Mouse (Mus musculus): ENCODE measurements around the gene Zc3h10.
"Not testable (repeated sequence)": the region's sequence is repeated elsewhere in the genome, so short reads cannot be mapped to it uniquely, and the experiment has no call there.

Zc3h10 gene

DNA sequence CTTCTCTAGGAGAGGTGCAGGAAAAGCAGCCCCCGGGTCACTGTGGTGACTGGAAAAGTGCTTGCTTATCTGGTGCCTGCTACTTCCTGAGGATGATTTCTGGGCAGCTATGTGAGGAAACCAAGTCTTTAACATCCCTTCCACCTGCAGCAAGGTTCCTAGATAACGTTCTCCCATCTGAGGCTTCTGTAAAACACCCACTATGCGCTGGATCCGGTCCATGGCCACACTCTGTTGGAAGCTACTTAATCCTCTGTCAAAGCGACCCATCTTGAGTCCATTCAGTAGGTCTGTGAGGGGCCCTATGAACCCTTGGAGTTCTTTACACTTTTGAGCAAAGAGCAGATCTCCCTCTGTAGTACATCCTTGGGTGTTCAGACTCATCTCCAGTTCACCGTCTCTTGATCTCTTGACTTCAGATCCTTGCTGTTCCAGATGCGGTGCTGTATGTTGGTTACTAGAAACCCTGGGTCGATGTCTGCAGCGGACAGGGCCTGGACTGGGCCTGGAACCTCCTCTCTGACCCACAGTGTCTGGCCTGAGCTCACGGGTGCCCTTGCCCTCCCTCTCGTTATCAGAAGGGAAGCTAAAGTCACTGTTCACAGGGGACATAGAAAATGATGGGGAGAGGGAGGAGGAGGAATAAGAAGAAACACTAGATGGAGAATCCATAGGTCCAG, 2.7 kb upstream of the Zc3h10 start:
- not testable (repeated sequence) for DNase-seq (ENCODE audit: low spot score)

DNA sequence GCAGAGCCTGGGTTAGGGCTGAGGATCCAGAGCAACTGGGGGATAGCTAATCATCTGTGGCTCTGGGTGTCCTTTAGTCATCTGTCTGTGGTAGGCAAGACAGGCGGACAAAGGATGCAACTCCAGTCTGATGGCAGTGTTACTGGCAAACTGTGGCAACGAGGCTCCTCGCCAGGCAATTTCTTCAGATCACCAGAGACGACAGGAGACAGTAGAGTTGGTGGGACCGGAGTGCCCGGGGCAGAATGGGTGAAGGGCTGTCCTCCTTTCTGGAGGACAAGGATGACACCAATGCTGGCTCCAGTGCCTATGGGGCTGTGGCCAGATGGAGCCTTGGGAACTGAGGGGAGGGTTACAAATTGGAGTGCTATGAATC, 2.1 kb upstream of the Zc3h10 start:
- DNase-seq (ENCODE audit: low spot score) = not testable (repeated sequence)

DNA sequence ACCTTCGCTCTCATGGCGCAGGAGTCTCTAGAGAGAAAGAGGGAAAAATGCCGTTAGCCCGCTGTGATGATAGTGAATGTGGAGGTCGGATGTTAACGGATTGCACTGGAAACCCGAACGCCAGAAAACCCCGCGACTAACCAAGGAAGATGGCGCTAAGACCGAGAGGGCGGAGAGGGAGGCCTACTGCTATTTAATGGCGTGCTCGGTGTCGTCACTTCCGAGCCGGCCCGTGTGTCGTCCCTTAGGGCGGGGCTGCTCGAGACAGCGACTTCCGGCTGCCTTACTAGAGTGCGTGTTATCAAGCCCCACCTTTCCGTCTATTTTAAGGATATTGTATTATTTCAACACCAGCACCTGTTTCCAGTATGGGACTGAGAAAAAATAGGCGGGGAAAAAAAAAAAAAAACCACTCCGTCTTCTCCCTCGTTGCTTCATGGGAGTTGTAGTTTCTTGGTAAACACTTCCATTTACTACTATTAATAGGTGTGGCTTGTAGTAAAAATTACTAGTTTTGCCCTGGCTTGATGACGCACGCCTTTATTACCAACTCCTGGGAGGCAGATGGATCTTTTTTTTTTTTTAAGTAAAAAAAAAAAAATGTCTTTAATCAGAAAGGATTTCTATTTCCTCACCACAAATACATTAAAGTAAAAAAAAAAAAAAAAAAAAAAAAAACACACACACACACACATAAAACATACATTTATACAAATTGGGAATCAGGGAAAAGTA, 1.5 kb upstream of the Zc3h10 start, which contains the start of gene Rpl41:
TSS of gene Rpl41 (minus strand) at position 359 of the 735 bp plus-strand sequence.
- DNase-seq (ENCODE audit: low spot score) = peak; percentile 96

DNA sequence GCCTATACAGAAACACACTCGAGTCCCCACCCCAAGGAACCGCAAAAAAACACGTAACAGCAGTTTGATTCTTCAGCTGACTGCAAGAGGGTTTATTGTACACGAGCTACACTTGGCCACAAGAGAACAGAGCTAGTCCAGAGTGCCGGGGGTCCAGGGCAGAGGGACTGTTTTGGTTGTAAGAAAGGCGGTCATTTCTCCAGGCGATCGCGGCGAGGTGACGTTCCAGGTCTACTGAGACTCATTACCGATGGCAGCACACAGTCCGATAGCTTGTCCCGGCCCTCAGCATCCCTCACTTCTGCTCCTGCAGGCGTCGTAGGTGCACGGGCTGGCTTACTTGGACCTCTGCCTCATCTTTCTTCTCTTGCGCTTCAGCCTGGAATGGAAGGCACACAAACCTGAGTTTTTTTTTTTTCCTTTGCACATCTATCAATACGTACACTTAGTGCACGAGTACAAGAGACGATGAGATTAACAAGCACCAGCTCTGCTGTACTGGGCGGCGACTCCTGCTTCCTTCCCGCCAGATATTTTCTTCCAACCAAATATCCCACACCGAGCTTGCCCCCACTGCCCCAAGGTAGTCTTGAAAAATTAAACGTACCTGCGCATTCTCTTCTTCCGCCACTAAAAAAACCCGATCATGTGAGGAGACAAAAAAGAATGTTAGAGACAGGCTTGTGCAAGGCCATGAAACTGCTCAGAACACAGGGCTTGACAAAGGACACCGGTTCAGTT, 647 bp upstream of the Zc3h10 start:
- DNase-seq (ENCODE audit: low spot score) = not testable (repeated sequence)

GRCm38 (mm10) chr10:128546787-128547186, 787 bp downstream of the Zc3h10 start:
- DNase-seq (ENCODE audit: low spot score) = no peak

GRCm38 (mm10) chr10:128546361-128546760, 1.2 kb downstream of the Zc3h10 start:
- no peak for DNase-seq (ENCODE audit: low spot score)

GRCm38 (mm10) chr10:128545570-128545898, 2.0 kb downstream of the Zc3h10 start:
- DNase-seq (ENCODE audit: low spot score) = no peak

- no peak for DNase-seq (ENCODE audit: low spot score)
Measured at GRCm38 (mm10) chr10:128544674-128545569, 2.7 kb downstream of the Zc3h10 start.

DNA sequence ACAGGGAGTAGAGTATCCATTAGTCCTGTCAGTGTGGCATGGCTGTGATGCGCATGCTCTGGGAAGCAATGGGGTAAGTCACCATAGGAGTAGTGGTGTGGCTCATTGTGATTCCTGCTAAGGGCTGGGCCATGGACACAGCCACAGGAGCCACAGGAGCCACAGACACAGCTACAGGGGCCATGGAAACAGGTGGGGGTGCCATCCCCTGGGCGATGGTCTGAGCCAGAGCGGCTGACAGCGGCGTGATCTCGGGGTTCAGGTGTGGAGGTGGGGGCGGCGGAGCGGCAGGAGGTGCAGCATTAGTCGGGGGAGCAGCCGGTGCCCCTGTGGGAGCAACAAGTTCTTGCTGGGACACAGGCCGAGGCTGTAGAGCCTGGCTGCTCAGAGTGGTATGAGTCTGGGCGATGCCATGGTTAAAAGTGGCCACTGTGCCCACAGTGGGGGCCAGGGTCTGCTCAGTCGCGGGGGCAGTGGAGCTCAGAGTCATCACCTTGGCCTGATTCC, 3.4 kb downstream of the Zc3h10 start:
- DNase-seq (ENCODE audit: low spot score) = no peak

GRCm38 (mm10) chr10:128543100-128543499, 4.5 kb downstream of the Zc3h10 start:
- DNase-seq (ENCODE audit: low spot score) = no peak

DNA sequence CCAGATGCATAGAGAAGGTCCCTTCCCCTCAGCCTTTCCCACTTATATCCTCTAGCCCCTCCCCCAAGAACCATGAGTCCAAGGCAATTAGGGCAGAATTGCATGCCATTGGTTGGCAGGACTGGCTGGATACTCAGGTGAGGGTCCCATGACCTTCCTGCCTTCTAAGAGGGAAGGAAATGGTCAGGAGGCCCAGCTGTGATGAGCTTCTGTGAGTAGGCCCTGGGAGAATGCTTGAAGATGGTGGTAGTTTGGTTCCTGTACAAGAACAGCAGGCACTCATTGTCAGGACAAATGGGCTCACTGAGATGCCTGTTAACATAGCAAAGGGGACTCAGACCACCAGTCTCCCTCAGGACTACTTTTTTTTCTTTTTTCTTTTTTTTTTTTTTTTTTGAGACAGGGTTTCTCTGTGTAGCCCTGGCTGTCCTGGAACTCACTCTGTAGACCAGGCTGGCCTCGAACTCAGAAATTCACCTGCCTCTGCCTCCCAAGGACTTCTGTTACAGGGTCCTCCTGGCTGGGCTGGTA, 9.2 kb downstream of the Zc3h10 start:
- DNase-seq (ENCODE audit: low spot score) = no peak

DNA sequence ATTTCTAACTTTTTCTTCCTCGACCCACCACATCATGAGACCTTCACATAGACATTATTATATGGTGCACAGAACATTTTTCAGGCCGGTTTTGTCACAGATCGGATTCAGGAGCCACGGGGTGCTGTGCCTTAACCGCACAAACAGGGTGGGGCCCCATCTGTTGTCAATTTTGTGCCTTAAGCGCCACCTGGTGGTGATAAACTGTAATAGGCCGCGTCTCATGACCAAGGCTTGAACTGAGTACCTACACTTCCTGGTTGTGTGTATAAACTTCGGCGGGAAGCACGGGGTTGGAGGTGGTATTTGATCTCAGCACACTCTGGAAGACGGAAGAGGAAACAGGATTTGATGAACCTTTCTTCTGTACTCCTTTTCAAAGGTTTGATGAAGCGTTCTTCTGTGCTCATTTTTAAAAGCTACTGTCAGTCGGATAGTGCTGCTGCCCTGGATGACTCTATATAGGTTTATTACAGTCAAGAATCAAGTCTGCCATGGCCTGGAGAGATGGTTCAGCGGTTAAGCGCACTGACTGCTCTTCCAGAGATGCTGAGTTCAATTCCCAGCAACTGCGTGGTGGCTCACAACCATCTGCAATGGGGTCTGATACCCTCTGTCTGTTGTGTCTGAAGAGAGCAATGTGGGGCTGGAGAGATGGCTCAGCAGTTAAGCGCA, 11.2 kb downstream of the Zc3h10 start:
- peak; percentile 94 for DNase-seq (ENCODE audit: low spot score)

DNA sequence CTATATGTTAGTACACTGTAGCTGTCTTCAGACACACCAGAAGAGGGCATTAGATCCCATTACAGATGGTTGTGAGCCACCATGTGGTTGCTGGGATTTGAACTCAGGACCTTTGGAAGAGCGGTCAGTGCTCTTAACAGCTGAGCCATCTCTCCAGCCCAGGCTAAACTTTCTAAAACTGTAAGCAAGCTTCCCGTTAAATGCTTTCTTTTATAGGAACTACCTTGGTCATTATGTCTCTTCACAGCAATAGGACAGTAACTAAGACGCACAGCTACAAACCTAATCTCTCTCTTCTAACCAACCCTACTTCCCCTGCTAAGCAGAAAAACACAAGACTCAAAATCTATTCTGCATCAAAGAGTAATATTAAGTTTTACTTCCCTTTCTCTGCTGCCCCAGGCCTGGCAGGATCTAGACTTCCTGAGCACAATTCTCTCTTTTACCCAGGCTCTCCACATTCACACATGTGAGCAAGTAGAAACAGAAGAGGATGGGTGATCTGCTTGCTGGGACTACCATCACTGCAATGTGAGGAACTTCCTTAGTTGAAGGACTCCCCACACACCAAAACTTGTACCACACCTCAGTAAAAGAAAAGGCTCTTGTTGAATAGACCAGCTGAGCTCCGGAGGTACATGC, 11.8 kb downstream of the Zc3h10 start:
- DNase-seq (ENCODE audit: low spot score) = no peak

GRCm38 (mm10) chr10:128535206-128535605, 12.4 kb downstream of the Zc3h10 start:
- DNase-seq (ENCODE audit: low spot score) = no peak

DNA sequence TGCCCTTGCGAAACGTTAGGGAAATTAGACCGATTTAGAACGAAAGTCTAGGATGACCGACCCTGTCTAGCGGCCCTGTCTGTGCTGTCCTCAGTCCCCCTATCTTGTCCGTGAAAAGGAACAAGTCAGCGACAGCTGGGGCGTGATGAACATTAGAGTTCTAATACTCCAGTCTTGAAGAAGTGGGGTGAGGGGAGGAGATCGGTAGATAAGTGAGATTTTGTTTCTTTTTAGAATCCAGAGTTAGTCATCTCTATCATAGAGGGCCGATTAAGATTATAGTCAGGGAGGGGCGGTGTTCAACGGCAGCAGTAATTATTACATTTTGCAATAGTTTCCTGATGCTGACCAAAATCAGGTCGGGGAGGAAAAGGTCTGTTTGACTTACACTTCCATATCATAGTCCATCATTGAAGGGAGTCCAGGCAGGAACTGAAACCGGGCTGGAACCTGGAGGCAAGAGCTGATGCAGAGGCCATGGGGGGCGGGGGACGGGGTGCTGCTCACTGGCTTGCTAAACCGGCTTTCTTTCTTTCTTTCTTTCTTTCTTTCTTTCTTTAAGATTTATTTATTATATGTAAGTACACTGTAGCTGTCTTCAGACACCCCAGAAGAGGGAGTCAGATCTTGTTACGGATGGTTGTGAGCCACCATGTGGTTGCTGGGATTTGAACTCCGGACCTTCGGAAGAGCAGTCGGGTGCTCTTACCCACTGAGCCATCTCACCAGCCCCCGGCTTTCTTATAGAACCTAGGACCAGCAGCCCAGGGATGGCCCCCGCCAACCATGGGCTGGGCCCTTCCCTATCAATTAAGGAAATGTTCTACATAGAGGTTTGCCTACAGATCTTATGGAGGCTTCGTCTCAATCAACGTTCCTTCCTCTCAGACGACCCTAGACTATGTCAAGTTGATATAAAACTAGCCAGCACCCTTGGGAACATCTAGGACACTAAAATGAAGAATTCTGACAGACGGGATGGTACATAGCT, 20.9 kb downstream of the Zc3h10 start:
- no peak for DNase-seq (ENCODE audit: low spot score)

DNA sequence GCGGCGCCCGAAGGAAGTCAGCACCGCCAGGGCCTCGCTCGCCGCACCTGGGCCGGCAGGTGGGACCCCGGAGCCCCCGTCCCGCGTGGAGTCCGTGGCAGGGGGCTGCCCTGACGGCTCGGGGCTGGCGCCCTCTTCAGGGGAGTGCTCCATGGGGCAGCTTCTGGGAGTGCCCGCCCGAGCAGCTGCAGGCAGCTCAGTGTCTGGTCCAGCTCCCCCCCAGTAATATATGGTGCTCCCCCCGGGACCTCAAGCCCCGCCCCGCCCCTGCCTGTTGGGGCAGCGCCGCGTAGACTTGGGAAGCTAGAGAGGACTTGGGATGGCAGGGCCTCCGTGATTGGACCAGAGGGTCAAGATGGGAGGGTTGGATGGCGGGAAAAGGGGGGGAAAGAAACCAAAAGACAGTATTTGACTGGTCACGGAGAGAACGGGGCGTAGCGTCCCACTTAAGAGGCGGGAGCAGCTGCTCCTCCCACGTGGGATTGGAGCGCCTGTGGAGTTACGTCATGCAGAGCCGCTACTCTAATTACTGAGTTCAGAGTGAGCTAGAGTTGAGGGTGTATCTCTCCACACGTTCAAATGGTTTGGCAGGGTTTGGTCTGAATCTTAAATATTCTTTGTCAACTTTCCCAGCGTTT, 21.8 kb downstream of the Zc3h10 start, which contains the start of gene Esyt1:
TSS of gene Esyt1 (minus strand) at position 201 of the 638 bp plus-strand sequence.
- DNase-seq (ENCODE audit: low spot score) = peak; percentile 96

GRCm38 (mm10) chr10:128524732-128525662, 22.6 kb downstream of the Zc3h10 start:
- DNase-seq (ENCODE audit: low spot score) = peak; percentile 76
